Mouse (Mus musculus) layer of hippocampus, postnatal 25 days (tissue): ENCODE measurements around the gene Samd4b. TPM values are rescaled to one million over a fixed set of nuclear protein-coding genes. Genes with fewer than 3 reads are reported as not detected.

ENCODE experiments used
- DNase-seq, 2 experiments: peaks; one replicate each; pipeline ENCODE4 v3.0.0; 2022; ENCODE audit warnings: mixed read lengths in 2 of 2, low spot score in 1 of 2; ENCODE audit errors: extremely low spot score in 1 of 2
- total RNA-seq, 2 experiments: library from RNA; stranded (reverse); gene quantifications; 2 replicates each; pipeline ENCODE4 v1.2.3; 2021

The Samd4b gene
- total RNA-seq, 2 experiments from 2014 or later, result 70.1 to 71.0 TPM

- no peak for DNase-seq
Observed at GRCm38 (mm10) chr7:28593206-28594111, 4.5 kb downstream of the Samd4b start.

GRCm38 (mm10) chr7:28591862-28592261 lies 6.1 kb downstream of the Samd4b start:
- no peak for DNase-seq

GRCm38 (mm10) chr7:28587644-28588043 lies 10.3 kb downstream of the Samd4b start:
- DNase-seq, result no peak

GRCm38 (mm10) chr7:28586663-28587411 lies 11.1 kb downstream of the Samd4b start:
- DNase-seq, result no peak

- DNase-seq, result no peak
Observed at GRCm38 (mm10) chr7:28585001-28585400, 12.9 kb downstream of the Samd4b start.

GRCm38 (mm10) chr7:28584468-28584867 lies 13.5 kb downstream of the Samd4b start:
- no peak for DNase-seq

GRCm38 (mm10) chr7:28583570-28584344 lies 14.2 kb downstream of the Samd4b start:
- DNase-seq, result no peak

GRCm38 (mm10) chr7:28582841-28583240 lies 15.1 kb downstream of the Samd4b start:
- no peak for DNase-seq

- no peak for DNase-seq
Observed at GRCm38 (mm10) chr7:28581721-28582120, 16.2 kb downstream of the Samd4b start.

GRCm38 (mm10) chr7:28579826-28580225 lies 18.1 kb downstream of the Samd4b start:
- no peak for DNase-seq

- no peak for DNase-seq
Observed at GRCm38 (mm10) chr7:28578543-28579053, 19.3 kb downstream of the Samd4b start.

GRCm38 (mm10) chr7:28577826-28578542 lies 20.0 kb downstream of the Samd4b start:
- no peak for DNase-seq

- peak in 1 of 2 experiments; percentile 40 for DNase-seq
Observed at GRCm38 (mm10) chr7:28576271-28576914, 21.6 kb downstream of the Samd4b start.

- DNase-seq, result peak; percentile 43 to 53
Observed at GRCm38 (mm10) chr7:28575597-28575996, 22.3 kb downstream of the Samd4b start.

- no peak for DNase-seq
Observed at GRCm38 (mm10) chr7:28573236-28573635, 24.7 kb downstream of the Samd4b start.

GRCm38 (mm10) chr7:28572689-28573088 lies 25.3 kb downstream of the Samd4b start:
- DNase-seq, result no peak

GRCm38 (mm10) chr7:28570982-28571682 lies 26.8 kb downstream of the Samd4b start:
- no peak for DNase-seq

- no peak for DNase-seq
Observed at GRCm38 (mm10) chr7:28570291-28570981, 27.5 kb downstream of the Samd4b start.
